Mouse (Mus musculus): Measurements from ENCODE around the gene Serping1.

- no peak for TF ChIP-seq POLR2A (IDR thresholded peaks at IDR 0.05; ENCODE audit: extremely low read depth, insufficient read depth, low read length)
- no peak for TF ChIP-seq CTCF (IDR thresholded peaks at IDR 0.05; ENCODE audit: extremely low read depth, insufficient read depth, low read length)
Observed at GRCm38 (mm10) chr2:84800304-84800703, 25.1 kb upstream of the Serping1 start.

All from cortical plate, adult 2 months (tissue).